ENCODE assay signal across 8 mouse cellular contexts in the genomic region with DNA sequence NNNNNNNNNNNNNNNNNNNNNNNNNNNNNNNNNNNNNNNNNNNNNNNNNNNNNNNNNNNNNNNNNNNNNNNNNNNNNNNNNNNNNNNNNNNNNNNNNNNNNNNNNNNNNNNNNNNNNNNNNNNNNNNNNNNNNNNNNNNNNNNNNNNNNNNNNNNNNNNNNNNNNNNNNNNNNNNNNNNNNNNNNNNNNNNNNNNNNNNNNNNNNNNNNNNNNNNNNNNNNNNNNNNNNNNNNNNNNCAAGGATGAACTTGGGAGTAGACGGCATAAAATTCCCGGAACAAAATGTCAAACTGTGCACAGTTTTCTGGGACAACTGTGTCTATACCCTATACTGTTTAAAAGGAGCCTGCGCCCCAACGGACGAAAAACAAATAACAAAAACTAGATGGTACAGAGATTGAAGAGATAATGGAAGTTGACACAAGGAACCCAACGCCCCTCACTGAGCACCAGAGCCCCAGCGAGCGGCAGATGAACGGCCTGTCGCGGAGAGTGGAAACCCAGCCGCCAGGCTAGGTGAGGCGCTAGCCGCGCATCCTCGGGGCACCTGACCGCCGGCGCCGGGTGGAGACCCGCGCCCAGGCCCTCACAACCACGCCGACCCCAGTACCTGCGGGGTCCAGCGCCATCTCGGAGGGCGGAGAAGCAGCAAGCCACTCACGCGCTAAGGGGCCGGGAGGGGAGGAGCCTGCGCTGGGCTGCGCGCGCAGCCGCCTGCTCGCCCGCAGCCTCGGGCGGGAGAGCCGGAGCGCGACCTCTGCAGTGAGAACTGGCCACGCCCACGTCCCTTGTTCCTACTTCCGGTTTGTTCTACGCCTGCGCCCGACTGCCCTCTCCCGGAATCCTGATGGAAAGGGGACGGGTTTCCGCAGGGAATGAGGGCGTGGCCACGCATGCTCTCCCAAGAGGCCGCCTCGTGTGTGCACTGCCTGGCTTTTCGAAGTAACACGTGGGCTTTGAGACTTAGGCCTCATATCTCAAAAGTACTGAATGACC. TPM values are rescaled to one million over a fixed set of nuclear protein-coding genes. Genes with fewer than 3 reads are reported as not detected.
DNase-seq lines count a peak whose midpoint lies in the region; ATAC-seq lines count a peak whose summit lies in the region.

Cmc1 (minus strand) TSS at position 771 of the 996 bp plus-strand sequence.

- no peaks in the 10 kb centered on the region for H3K36me3 ChIP-seq in hindbrain, embryonic 11.5 days (ENCODE audit: control insufficient read depth, insufficient read depth, low read length)

- peak within 1 kb of the TSS; percentile 68 for H3K4me3 ChIP-seq in hindbrain, embryonic 11.5 days (ENCODE audit: low read depth, low read length)

- ATAC-seq in hindbrain, embryonic 11.5 days (ENCODE audit: low FRiP score) = peak; percentile 98

- peak within 1 kb of the TSS; percentile 27; the same call in 1 of the 2 replicates for H3K27ac ChIP-seq in hindbrain, embryonic 11.5 days (ENCODE audit: low read depth, low read length)

- H3K4me1 ChIP-seq in hindbrain, embryonic 11.5 days (replicated peaks; ENCODE audit: control insufficient read depth, insufficient read depth, low read length) = no peaks in the 10 kb centered on the region; the same call in 1 of the 2 replicates

- peak within 1 kb of the TSS; percentile 52 for H3K4me2 ChIP-seq in hindbrain, embryonic 11.5 days (replicated peaks; ENCODE audit: low read depth, low read length)

- H3K27me3 ChIP-seq in hindbrain, embryonic 11.5 days (ENCODE audit: control insufficient read depth, insufficient read depth, low read length) = no peaks in the 10 kb centered on the region

- H3K9me3 ChIP-seq in hindbrain, embryonic 11.5 days (ENCODE audit: control insufficient read depth, low read length) = no peaks in the 10 kb centered on the region

- DNase-seq in Muller cell, postnatal 12 days (ENCODE audit: inconsistent ontology term) = peak; percentile 97
- DNase-seq in cerebellum, adult 9-11 months = peak; percentile 98
- peak; percentile 94 to 97 for DNase-seq in frontal cortex, adult 2 months (ENCODE audit: extremely low spot score in 1 of 2, low spot score in 1 of 2)
- DNase-seq in hindbrain, embryonic 11.5 days (ENCODE audit: low spot score) = peak; percentile 99
- DNase-seq in layer of hippocampus, postnatal 10 days (ENCODE audit: low spot score in 2 of 2) = peak; percentile 94 to 95
- DNase-seq in lung, postnatal 10 days = peak; percentile 99
- peak; percentile 96 for DNase-seq in ovary, postnatal 36 days (ENCODE audit: low spot score)
- DNase-seq in thymus, postnatal 25 days = peak; percentile 88

- peak within 1 kb of the TSS; percentile 83 for H3K9ac ChIP-seq in hindbrain, embryonic 11.5 days (ENCODE audit: low read depth, low read length)

- 2% methylated on average over 58 of the region's 58 CpGs for WGBS in hindbrain, embryonic 11.5 days

RNA-seq across cellular contexts. Expression of gene Cmc1, which starts in this region (rescaled TPM):
- polyA plus RNA-seq in frontal cortex, adult 2 months (2012; rRNA removed) = 14.2 and 14.8 TPM in 2 replicates
- polyA plus RNA-seq in hindbrain, embryonic 11.5 days (2014; fragmentation: Nextera tagmentation; extraction: Ambion mirVana) = 37.9 and 41.4 TPM in 2 replicates
- 10 to 100 TPM; 13.4 to 14.5 TPM for total RNA-seq in layer of hippocampus, postnatal 10 days (2021)

Comparison
In these comparisons a context has a peak if more than half of its experiments do, and no peak if none do; other contexts are left out.
1. Peak in every context shown above with its lines: DNase-seq, ATAC-seq, H3K4me3 ChIP-seq and H3K27ac ChIP-seq.